Mouse (Mus musculus) right cerebral cortex, postnatal 10 days (tissue): ENCODE measurements around the gene Isg20l2.

ENCODE experiments used
- DNase-seq, 2 experiments: peaks; one replicate each; pipeline ENCODE4 v3.0.0; 2021; ENCODE audit warnings: low spot score in 2 of 2

The Isg20l2 gene

DNA sequence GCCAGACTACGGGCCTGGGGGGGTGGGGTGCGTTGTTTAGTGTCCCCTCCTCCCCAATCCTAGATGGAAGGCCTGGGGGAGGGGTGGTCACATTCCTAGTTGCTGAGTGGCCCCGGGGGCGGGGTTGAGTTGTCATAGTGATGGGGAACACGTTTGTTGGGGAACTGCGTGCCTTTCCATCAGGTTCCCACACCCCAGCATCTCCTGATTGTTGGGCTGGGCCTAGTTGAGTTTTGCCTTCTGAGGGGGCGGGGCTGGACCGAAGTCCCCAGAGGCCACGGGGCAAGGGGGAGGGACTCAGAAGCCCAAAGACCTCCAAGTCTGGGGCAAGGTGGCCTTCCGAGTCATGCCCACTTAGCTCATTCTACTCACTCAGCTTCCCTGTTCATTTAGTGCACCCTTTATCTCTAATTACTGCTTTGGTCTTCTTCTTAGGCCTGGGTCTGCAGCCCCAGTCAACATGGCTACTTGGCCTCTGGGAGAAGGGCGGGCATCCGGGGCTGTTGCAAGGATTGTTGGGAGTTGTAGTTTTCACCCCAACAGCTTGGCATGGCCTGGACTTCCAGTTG, 19.5 kb upstream of the Isg20l2 start:
- peak; percentile 71 to 74 for DNase-seq

DNA sequence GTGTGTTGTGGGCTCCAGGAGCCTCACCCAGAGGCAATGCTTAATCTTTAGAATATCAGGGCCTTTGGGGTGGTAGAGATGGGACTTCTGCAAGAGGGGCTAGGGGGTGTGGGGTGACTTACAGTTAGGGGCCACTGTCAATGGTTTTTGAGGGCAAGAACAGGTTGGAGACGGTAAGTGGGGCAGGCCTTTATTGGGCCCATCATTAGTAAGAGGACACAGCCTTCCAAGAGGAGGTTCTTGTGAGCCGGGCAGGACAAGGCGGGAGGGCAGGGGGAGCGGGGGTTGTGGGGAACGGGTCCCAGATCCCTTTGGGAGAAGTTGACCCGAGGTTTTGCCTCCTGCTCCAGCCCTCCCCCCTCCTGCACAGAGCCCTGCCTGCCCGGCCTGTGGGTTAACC, 16.6 kb upstream of the Isg20l2 start:
- peak in 1 of 2 experiments; percentile 23 for DNase-seq

DNA sequence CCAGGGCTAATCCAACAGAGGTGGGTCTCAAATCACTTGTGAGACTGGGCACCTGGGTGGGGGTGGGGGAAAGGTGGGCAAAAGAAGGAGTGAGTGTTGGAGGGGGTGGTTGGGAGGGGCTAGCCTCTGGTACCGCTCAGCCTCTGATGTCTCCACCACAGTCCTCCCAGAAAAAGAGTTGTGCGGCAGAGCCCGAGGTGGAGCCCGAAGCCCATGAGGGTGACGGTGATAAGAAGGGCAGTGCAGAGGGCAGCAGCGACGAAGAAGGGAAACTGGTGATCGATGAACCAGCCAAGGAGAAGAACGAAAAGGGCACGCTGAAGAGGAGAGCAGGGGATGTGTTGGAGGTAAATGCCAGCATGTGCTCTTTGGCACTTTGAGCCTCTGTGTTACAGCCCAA, 16.2 kb upstream of the Isg20l2 start:
- peak in 1 of 2 experiments; percentile 14 for DNase-seq

DNA sequence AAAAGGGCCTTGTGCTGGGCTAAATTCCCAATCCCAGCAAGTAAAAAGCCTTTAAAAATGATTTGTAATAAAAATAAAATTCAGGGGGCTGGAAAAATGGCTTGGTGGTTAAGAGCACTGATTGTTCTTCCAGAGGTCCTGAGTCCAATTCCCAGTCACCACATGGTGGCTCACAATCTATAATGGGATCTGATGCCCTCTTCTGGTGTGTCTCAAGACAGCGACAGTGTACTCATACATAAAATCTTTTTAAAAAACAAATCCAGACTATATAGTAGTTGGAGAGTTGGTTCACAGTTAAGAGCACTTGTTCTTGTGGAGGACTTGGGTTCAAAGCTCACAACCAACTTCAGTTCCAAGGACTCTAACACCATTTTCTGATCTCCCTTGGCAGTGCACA, 13.1 kb upstream of the Isg20l2 start:
- DNase-seq: no peak

DNA sequence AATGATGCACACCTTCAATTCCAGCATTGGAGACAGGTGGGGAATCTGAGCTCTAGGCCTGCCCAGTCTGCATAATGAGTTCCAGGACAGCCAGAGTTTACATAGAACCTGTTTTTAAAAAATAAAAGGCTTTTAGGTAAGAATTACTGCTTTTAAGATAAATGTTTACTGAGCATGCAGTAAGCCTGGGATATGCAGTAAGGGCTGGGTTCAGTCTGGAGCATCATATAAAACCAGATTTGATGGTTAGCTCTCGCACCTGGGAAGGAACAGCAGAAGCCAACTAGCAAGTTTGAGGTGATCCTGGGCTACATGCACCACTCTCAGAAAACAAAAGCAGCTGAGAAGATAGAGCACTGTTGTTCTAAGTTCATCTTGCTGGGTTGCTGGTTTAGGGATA, 11.6 kb upstream of the Isg20l2 start:
- no peak for DNase-seq

DNA sequence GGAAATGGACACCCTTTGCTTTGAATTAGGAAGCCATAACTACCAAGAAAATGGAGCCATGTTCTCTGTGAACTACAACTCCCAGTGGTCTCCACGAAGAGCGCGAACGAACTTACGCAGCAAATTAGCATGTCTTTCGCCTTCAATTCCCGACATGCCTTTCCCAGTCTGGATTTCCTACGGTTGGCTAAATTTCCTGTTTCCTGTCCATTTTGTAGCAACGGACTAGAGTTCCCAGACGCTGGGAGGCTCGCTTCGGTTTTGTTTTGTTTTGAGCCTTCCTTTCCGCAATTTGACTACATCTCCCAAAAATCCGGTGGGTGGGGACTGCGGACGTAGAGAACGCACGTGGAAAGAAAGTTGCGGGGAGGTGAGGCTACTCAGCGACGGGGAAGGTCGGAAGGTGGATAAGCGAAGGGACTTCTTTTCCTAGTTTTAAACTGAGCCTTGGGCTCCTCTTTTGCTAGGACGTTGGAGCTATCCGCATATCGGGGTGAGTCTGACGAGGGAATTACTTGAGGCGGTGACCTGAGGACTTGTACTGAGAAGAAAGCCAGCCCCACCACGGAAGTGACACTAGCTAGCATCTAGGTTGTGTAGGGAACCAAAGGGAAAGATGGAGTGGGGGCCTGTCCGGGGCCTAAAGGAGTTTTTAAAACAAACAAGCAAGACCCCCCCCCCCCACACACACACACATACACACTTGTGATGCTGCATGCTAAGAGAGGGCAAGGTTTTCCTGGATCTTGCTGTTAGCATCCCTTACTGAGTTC, 10.6 kb upstream of the Isg20l2 start, which contains the start of gene Mrpl24:
TSS of gene Mrpl24 (plus strand) at position 171 of the 773 bp plus-strand sequence.
- peak; percentile 92 to 95 for DNase-seq

DNA sequence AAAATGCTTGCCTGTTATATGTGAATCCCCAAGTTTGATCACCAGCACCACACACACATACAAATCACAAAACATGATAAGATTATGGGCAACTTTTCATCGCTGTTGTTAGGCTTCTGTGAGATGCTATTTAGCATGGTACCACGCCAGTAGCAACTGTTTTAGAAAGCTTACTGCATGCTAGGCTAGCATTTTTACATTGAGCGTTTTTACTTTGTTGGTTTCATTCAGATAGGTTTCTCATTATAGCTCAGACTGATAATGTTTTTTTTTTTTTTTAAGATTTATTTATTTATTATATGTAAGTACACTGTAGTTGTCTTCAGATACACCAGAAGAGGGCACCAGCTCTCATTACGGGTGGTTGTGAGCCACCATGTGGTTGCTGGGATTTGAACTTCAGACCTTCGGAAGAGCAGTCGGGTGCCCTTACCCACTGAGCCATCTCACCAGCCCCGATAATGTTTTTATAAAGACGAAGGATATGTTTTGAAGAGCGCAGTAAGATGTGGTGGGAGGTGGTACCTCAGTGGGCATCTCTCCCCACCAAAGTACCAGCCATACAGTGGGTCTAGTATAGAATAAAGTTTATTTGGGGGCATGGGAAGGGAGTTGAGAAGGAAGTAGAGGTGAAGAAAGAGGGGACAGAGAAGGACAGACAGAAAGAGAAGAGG, 9.7 kb upstream of the Isg20l2 start:
- no peak for DNase-seq

DNA sequence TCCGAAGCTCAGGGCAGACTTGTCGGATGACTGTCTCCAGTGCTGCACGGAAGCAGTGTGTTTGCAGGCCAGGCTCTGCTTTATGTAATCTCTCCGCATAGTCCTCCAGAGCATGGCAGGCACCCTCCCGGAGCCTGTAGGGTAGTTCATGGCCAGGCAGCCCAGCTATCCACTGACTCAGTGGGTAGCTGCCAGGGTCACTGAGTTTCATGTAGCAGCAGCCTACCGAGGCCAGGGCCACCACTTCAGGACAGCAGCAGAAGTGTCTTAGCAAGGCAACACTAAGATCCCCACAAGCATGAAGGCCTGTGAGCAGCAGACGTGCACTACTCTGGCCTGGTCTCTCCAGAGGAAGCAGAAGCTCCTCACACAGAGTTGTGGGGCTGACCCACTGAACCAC, 5.1 kb upstream of the Isg20l2 start:
- DNase-seq: no peak

DNA sequence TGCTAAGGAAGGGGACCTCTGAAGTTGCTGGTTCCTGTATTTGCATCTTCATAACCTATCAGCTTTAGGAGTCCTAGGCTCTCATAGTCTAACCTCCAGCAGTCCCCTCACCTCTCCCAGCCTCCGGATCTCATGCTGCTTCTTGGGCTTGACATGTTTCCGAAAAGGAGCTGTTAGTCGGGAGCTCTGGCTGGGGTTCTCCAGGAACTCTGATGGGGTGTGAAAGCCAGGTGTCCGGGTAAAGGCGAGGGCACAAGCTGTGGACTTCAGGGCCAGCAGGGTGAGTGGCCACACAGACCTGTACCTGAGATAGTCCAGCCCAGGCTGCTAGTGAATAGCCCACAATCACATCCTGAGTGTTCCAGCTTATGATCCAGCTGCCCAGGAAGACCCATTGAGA, 2.7 kb upstream of the Isg20l2 start:
- DNase-seq: no peak

DNA sequence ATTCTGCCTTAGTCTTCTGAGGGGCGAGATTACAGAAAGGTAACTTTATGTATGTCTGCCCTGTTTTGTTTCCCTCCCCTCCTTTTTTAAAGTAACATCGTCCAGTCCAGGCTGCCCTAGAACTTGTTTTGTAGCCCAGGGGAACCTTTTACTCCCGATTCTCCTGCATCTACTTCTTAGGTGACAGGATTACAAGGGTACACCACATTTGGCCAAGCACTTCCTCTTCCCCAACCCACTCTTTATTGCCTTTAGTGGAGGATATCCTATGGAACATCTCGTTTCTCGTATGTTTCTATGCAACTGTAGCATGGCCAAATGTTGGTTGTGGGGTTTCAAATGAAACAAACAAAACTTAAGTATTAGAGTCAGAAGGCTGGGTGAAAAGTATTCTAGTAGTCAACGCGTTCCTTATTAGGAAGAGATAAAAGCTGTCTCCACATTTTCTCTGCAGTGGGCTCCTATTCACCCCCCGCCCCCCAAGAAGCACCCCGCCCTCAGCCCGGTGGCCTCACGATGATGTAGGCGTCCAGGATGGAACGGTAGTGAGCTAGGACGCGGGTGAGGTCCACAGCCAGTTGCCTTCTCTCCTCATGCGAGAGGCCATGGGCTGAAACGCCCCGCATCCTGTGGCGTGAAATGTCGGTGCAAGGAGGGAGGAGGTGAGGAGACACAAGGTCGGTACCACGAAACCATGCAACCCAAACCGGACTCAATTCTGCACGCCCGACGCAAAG, 605 bp upstream of the Isg20l2 start:
- DNase-seq: no peak

DNA sequence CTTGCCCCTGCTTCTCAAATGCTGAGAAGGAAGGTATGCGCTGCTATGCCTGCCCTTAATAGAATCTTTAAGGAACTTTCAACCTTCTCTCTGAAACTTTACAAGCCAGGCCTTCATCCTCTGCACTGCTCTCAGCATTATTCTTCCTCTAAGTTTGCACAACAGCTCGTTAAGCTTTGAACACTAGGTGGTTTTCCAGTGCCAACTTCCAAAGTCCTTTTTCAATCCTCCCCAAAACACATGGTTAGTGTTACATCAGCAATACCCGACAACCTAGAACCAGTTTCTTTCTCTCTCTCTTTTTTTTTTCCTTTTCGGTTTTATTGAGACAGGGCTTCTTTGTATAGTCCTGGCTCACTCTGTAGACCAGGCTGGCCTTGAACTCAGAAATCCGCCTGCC, 3.9 kb downstream of the Isg20l2 start:
- DNase-seq: no peak

DNA sequence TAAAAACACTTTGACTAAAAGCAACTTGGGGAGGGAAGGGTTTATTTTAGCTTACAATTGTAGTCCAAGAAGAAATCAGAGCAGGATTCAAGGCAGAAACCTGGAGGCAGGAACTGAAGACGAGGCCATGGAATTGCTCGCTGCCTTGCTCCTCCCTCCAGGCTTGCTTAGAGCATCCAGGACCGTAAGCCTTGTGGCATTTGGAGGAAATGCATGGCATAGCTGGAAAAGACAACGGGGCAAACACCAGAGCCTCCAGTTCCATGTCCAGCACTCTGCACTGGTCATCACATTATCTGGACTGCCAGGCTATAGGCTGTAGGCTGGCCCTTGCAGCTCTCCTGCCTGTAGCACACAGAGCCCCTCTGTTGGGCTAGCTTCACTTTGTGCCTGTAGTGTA, 4.4 kb downstream of the Isg20l2 start:
- DNase-seq: no peak

DNA sequence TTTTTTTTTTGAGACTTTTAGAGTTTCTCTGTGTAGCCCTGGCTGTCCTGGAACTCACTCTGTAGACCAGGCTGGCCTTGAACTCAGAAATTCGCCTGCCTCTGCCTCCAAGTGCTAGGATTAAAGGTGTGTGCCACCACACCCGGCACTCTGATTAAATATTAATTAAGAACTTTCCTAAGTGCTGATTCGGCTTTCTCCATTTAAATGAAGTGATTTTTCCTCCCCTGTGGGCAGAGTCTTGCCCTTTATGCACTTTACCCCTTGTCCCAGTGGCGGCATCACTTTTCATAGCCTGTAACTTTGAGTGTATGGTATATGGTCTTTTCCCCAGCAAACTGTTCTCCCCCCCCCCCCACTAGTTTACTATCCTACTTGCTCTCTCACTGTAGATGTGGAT, 5.1 kb downstream of the Isg20l2 start:
- DNase-seq: no peak

DNA sequence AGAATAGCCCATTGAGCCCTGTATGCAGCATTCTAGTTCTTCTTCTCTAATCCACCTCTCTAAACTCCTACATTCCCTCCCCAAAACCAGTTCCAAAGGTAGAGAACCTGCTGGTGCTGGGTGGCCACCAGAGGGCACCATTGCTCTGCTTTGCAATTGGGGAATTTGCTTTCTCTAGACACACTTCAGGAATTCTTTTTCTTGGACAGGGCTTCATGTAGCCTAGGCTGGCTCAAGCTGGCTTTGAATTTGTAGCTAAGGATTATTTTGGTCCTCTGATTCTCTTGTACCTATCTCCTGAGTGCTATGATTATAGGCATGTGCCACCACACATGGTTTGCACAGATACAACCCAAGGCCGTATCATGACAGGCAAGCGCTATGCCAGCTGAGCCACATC, 5.7 kb downstream of the Isg20l2 start:
- peak; percentile 74 to 90 for DNase-seq

DNA sequence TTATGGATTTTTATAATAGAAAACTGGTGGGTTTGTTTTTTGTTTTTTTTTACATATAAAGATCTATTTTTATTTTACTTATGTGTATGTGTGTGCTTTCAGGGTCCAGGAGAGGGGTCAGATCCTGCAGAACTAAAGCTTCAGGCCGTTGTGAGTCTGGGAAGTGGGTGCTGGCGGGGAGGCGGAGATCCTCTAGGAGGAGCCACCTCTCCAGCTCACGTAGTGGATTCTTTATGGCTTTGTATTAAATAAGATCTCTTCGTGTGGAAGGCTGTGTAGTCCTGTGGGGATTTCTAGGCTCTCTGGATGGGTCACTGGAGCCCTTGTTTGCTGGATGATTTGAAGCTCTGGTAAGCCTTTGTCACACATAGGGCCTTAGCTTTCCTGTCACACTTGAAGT, 10.5 kb downstream of the Isg20l2 start:
- DNase-seq: no peak

DNA sequence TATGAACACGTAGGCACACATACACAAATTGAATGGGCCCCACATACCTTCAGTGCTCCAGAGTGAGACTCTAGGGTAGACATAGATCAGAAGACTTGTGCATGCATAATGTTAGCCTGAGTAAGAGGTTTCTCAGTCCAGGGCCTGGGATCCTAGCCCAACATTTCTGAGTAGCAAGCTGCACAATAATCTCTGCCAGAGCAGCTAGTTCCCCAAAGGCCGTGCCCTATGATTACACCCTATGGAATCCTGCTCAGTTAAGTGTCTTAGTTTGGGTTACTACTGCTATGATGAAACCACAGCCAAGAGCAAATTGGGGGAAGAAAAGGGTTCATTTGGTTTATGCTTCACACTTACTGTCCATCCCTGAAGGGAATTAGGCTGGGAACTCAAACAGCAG, 12.4 kb downstream of the Isg20l2 start:
- no peak for DNase-seq

DNA sequence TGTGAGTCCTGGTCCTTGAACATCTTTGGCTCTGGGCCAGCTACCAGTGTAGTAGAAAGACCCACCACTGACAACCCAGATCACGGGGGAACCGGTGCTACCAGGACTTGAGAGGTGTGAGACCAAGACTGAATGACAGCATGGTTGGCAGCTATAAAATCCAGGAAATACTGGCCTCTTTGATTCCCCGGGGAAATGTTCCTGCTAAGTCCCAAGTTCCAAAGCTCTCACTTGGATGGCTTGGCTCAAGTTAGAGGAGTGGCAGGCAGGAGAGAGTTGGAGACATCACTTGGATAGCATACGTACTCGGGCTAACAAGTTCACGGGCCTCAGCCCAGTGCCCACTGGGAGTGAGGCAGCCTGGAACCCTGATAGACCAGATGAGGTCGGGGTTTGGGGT, 13.5 kb downstream of the Isg20l2 start:
- no peak for DNase-seq

DNA sequence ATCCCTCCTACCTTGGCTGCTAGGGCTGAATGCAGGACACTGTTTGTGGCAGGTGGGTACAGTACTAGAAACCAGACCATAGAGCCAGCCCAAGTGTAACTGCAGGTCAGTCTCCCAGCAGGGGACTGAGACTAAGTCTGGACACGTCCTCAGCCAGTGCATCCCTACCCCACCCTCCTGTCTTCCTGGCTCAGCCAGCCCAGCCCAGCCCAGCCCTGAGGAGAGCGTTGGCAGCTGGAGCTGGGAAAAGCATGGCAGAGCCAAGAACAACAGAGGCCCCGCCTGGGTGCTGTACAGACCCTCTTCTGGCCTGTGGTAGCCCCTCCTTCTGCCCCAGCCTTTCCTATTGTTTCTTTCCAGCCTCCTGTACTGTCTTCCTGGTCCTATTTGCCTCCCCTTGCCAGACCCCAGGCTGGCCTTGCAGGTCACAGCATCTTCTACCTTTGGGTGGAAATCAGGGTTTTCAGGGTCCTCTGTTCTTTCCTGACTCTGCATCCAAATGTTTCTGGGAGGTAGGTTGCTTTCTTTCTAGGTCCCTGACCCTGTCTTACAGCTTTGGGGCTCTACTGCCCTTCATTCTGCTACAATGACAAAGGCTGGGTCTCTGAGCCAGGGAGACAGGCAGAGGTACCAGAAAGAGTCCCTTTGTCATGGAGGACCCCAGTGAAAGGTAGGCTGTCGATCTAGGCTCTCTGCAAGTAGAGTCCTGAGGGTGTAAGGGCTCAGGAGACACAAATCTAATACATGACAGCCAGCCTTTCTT, 14.9 kb downstream of the Isg20l2 start:
- no peak for DNase-seq

DNA sequence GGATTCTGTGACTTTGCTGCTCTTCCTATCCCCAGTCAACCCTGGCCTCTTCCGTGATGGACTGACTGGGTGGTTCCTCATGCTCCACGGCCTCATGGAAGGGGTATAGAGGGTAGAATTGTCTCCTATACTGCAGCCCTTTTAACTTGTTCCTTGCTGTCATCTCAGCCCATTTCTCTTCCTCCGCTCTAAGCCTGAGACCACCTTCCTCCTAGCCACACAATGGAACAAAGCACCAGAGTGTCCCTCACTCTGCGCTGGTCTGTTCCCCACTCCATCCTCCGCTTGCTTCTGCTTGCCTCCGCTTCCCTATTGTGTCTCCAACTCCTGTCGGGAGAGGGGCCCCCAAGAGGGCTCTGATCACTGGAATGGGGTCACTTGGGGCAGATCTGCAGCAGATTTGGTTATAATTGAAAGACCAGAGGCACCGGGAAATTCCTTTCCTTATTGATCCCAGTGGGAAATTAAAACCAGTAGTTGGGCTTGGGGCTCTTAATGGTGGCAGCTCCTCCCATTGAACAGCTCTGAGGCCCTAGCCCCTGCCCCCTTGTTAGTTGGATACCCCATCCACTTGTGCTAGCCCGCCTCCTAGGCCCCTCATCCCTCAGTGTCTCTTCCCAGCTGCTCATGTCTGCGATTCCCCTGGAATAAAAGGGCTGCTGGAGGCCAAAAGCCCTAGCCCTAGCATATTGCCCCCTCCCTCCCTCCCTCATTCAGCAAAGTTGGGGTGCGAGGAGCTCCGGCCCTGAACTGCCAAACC, 15.8 kb downstream of the Isg20l2 start:
- no peak for DNase-seq

DNA sequence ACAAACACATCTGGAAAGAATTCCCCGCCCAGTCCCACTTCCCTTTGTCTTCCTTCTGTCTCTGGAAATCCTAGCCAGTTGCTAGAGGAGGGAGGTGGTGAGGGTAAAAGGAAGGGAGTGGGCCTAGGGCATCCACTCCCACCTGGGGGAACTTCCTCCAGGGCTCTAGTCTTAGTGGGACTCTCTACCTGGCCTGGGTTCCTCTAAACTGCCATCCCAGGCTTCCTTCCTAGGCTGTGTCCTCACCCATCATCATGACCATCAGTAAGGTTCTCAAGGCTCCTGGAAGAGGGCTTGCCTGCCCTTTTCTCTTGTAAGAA, 16.4 kb downstream of the Isg20l2 start:
- no peak for DNase-seq
